In genomic region chr13:117198402-117199083, GRCm38 (mm10) we compare ENCODE assay signal across 8 mouse cellular contexts. TPM values are rescaled to one million over a fixed set of nuclear protein-coding genes. Genes with fewer than 3 reads are reported as not detected.
A peak's percentile ranks its signal among the peaks of the same experiment; 100 is the strongest.
DNase-seq lines count a peak whose midpoint lies in the region; ATAC-seq lines count a peak whose summit lies in the region.

No protein-coding gene starts in this region.

- peak; percentile 48 for ATAC-seq in CD4-positive, CD25-positive, alpha-beta regulatory T cell, adult 4 months
- ATAC-seq in erythroid progenitor cell, adult 5-6 weeks (replicated peaks; ENCODE audit: low FRiP score, poor library complexity, severe bottlenecking): no peak

- peak; percentile 36 for DNase-seq in MEL-GATA-1-ER (ENCODE audit: extremely low read depth, low read depth)
- DNase-seq in cerebellum, adult 18-20 months: peak; percentile 74 to 80
- DNase-seq in gastrocnemius, adult 8-10 months (ENCODE audit: low spot score in 2 of 2): peak; percentile 57 to 62
- DNase-seq in layer of hippocampus, adult 9-10 months (ENCODE audit: low spot score): peak; percentile 69
- peak; percentile 84 for DNase-seq in lung, postnatal 10 days
- DNase-seq in right cerebral cortex, postnatal 4 days: peak; percentile 86

RNA-seq across cellular contexts. Expression of gene Emb, which starts 9.8 kb away (rescaled TPM):
- 100 to 1,000 TPM; 123 to 124 TPM for polyA plus RNA-seq in CD4-positive, CD25-positive, alpha-beta regulatory T cell, adult 4 months (2017; shearing (Covaris generic))
- 10 to 100 TPM; 10.2 to 13.8 (median 12.2) TPM for total RNA-seq in gastrocnemius, adult 8-10 months (2022)
- total RNA-seq in erythroid progenitor cell, adult 5-6 weeks (2015; ENCODE audit: low replicate concordance): 35.7 and 45.3 TPM in 2 replicates
- total RNA-seq in erythroid progenitor cell, adult 5-6 weeks (2017; ENCODE audit: low replicate concordance): 30.4 and 32.5 TPM in 2 replicates

RNA-seq across cellular contexts. Expression of gene Gm17509, which starts 22.3 kb away (rescaled TPM):
- polyA plus RNA-seq in CD4-positive, CD25-positive, alpha-beta regulatory T cell, adult 4 months (2017; shearing (Covaris generic)): under 1 TPM in 1 of 2 experiments, not detected in 1; 0.32 TPM
- total RNA-seq in gastrocnemius, adult 8-10 months (2022): not detected
- 0.84 TPM in 1 of 2 replicates, not detected in the other for total RNA-seq in erythroid progenitor cell, adult 5-6 weeks (2015; ENCODE audit: low replicate concordance)
- 0.68 TPM in 1 of 2 replicates, not detected in the other for total RNA-seq in erythroid progenitor cell, adult 5-6 weeks (2017; ENCODE audit: low replicate concordance)

Comparison
In these comparisons a context has a peak if more than half of its experiments do, and no peak if none do; other contexts are left out.
1. DNase-seq: peak in every context shown above with its lines; median percentile 86 in right cerebral cortex, postnatal 4 days; 84 in lung, postnatal 10 days; 77 in cerebellum, adult 18-20 months; 69 in layer of hippocampus, adult 9-10 months; 60 in gastrocnemius, adult 8-10 months; 36 in MEL-GATA-1-ER.